Mouse (Mus musculus) frontal cortex, postnatal 36 days (tissue): ENCODE measurements around the gene Arrb1.
A peak's percentile ranks its signal among the peaks of the same experiment; 100 is the strongest.

ENCODE experiments used
- DNase-seq, 2 experiments: peaks; one replicate each; pipeline ENCODE4 v3.0.0; 2022; ENCODE audit warnings: low spot score in 2 of 2

Gene Arrb1

GRCm38 (mm10) chr7:99579491-99580190, 44.4 kb downstream of the Arrb1 start:
- peak; percentile 59 to 61 for DNase-seq

GRCm38 (mm10) chr7:99580247-99580646, 45.0 kb downstream of the Arrb1 start:
- DNase-seq, result no peak

GRCm38 (mm10) chr7:99582306-99582705, 47.0 kb downstream of the Arrb1 start:
- no peak for DNase-seq

- no peak for DNase-seq
Measured at GRCm38 (mm10) chr7:99582867-99583266, 47.6 kb downstream of the Arrb1 start.

GRCm38 (mm10) chr7:99583625-99584024, 48.4 kb downstream of the Arrb1 start:
- DNase-seq, result no peak

GRCm38 (mm10) chr7:99585976-99586375, 50.7 kb downstream of the Arrb1 start:
- no peak for DNase-seq

- DNase-seq, result peak; percentile 69 to 83
Measured at GRCm38 (mm10) chr7:99590064-99590463, 54.8 kb downstream of the Arrb1 start.

GRCm38 (mm10) chr7:99590646-99591045, 55.4 kb downstream of the Arrb1 start:
- DNase-seq, result no peak

- no peak for DNase-seq
Measured at GRCm38 (mm10) chr7:99592669-99593068, 57.4 kb downstream of the Arrb1 start.

GRCm38 (mm10) chr7:99593868-99594803, 58.9 kb downstream of the Arrb1 start:
- no peak for DNase-seq

- DNase-seq, result no peak
Measured at GRCm38 (mm10) chr7:99598722-99599121, 63.5 kb downstream of the Arrb1 start.

GRCm38 (mm10) chr7:99603875-99604662, 68.8 kb downstream of the Arrb1 start:
- DNase-seq, result no peak

GRCm38 (mm10) chr7:99605058-99605457, 69.8 kb downstream of the Arrb1 start:
- DNase-seq, result no peak

GRCm38 (mm10) chr7:99606303-99606702, 71.0 kb downstream of the Arrb1 start:
- DNase-seq, result no peak

GRCm38 (mm10) chr7:99606766-99607165, 71.5 kb downstream of the Arrb1 start:
- DNase-seq, result no peak

- no peak for DNase-seq
Measured at GRCm38 (mm10) chr7:99607632-99608031, 72.4 kb downstream of the Arrb1 start.

- DNase-seq, result no peak
Measured at GRCm38 (mm10) chr7:99618264-99618663, 83.0 kb downstream of the Arrb1 start.

GRCm38 (mm10) chr7:99618860-99619259, 83.6 kb downstream of the Arrb1 start:
- peak; percentile 33 to 34 for DNase-seq

- DNase-seq, result peak; percentile 88 to 91
Measured at GRCm38 (mm10) chr7:99625722-99626375, 90.6 kb downstream of the Arrb1 start.

- peak in 1 of 2 experiments; percentile 28 for DNase-seq
Measured at GRCm38 (mm10) chr7:99626376-99627270, 91.4 kb downstream of the Arrb1 start, which contains the start of gene Tpbgl. TSS of gene Tpbgl (minus strand) at chr7:99627103.
